Mouse (Mus musculus): ENCODE measurements around the gene Il27. TPM values are rescaled to one million over a fixed set of nuclear protein-coding genes. Genes with fewer than 3 reads are reported as not detected.
A peak's percentile ranks its signal among the peaks of the same experiment; 100 is the strongest.

Il27 gene
- polyA plus RNA-seq, 1 experiment: not detected

- H3K27ac ChIP-seq (ENCODE audit: control insufficient read depth, insufficient read depth, low read depth, low read length): peak within 1 kb of the TSS; percentile 84
- peaks cover 2% of the 10 kb centered on the region for H3K4me1 ChIP-seq (ENCODE audit: control insufficient read depth, insufficient read depth, low read length)
- peak within 1 kb of the TSS; percentile 97 for H3K4me3 ChIP-seq (ENCODE audit: control insufficient read depth, low read depth, low read length)
- H3K36me3 ChIP-seq (ENCODE audit: control insufficient read depth, insufficient read depth, low read length): peaks cover 3% of the 10 kb centered on the region; the same call in 1 of the 2 replicates
- TF ChIP-seq POLR2A (IDR thresholded peaks at IDR 0.05; ENCODE audit: control insufficient read depth, low read depth, low read length): peak; percentile 91; the same call in 1 of the 2 replicates
- TF ChIP-seq CTCF (IDR thresholded peaks at IDR 0.05; ENCODE audit: control insufficient read depth, insufficient read depth, insufficient replicate concordance, low read depth, low read length): no peak
- H3K27me3 ChIP-seq (ENCODE audit: control insufficient read depth, insufficient read depth, low read length): no peaks in the 10 kb centered on the region
Measured at GRCm38 (mm10) chr7:126566094-126566765, 28.5 kb downstream of the Il27 start, which contains the start of gene Eif3c. Gene Eif3c (minus strand): TSS chr7:126566411.

- H3K27me3 ChIP-seq (ENCODE audit: control insufficient read depth, insufficient read depth, low read length): no peaks in the 10 kb centered on the region
- TF ChIP-seq CTCF (IDR thresholded peaks at IDR 0.05; ENCODE audit: control insufficient read depth, insufficient read depth, insufficient replicate concordance, low read depth, low read length) (no peak), POLR2A (IDR thresholded peaks at IDR 0.05; ENCODE audit: control insufficient read depth, low read depth, low read length) (no peak)
- H3K4me3 ChIP-seq (ENCODE audit: control insufficient read depth, low read depth, low read length): peak overlapping the region; percentile 97
- H3K36me3 ChIP-seq (ENCODE audit: control insufficient read depth, insufficient read depth, low read length): peaks cover 3% of the 10 kb centered on the region; the same call in 1 of the 2 replicates
- H3K27ac ChIP-seq (ENCODE audit: control insufficient read depth, insufficient read depth, low read depth, low read length): peak overlapping the region; percentile 84
- H3K4me1 ChIP-seq (ENCODE audit: control insufficient read depth, insufficient read depth, low read length): peaks cover 2% of the 10 kb centered on the region
Measured at GRCm38 (mm10) chr7:126565693-126566092, 29.0 kb downstream of the Il27 start.

- Histone ChIP-seq H3K36me3 (ENCODE audit: control insufficient read depth, insufficient read depth, low read length) (peaks cover 4% of the 10 kb centered on the region), H3K4me1 (ENCODE audit: control insufficient read depth, insufficient read depth, low read length) (no peaks in the 10 kb centered on the region), H3K27ac (ENCODE audit: control insufficient read depth, insufficient read depth, low read depth, low read length) (no peak overlapping the region), H3K27me3 (ENCODE audit: control insufficient read depth, insufficient read depth, low read length) (no peaks in the 10 kb centered on the region), H3K4me3 (ENCODE audit: control insufficient read depth, low read depth, low read length) (no peak overlapping the region)
- no peak for TF ChIP-seq POLR2A (IDR thresholded peaks at IDR 0.05; ENCODE audit: control insufficient read depth, low read depth, low read length)
- no peak for TF ChIP-seq CTCF (IDR thresholded peaks at IDR 0.05; ENCODE audit: control insufficient read depth, insufficient read depth, insufficient replicate concordance, low read depth, low read length)
Measured at GRCm38 (mm10) chr7:126556635-126557034, 38.1 kb downstream of the Il27 start.

- TF ChIP-seq POLR2A (IDR thresholded peaks at IDR 0.05; ENCODE audit: control insufficient read depth, low read depth, low read length) (no peak), CTCF (IDR thresholded peaks at IDR 0.05; ENCODE audit: control insufficient read depth, insufficient read depth, insufficient replicate concordance, low read depth, low read length) (no peak)
- H3K27ac ChIP-seq (ENCODE audit: control insufficient read depth, insufficient read depth, low read depth, low read length): no peak overlapping the region
- H3K36me3 ChIP-seq (ENCODE audit: control insufficient read depth, insufficient read depth, low read length): peaks cover 4% of the 10 kb centered on the region
- no peak overlapping the region for H3K4me3 ChIP-seq (ENCODE audit: control insufficient read depth, low read depth, low read length)
- H3K4me1 ChIP-seq (ENCODE audit: control insufficient read depth, insufficient read depth, low read length): no peaks in the 10 kb centered on the region
- no peaks in the 10 kb centered on the region for H3K27me3 ChIP-seq (ENCODE audit: control insufficient read depth, insufficient read depth, low read length)
Measured at GRCm38 (mm10) chr7:126554796-126555195, 39.9 kb downstream of the Il27 start.

DNA sequence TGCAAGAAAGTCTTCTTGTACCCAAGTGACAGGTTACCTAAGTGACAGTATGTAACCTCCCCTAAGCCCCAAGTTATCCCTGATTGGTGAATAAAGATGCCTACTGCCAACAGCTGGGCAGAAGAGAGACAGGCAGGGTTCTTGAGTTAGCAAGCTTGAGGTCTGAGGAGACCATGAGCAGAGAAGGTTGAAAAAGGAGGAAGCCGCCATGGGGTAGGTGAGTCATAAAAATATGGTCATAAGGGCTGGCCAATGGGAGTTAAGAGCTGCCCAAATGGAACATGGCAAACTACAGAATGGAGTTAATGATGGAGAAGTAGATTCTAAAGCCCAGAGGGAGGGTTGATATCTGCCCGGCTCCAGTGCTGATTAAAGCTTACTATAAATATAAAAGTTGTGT, 49.1 kb downstream of the Il27 start:
- Histone ChIP-seq H3K4me1 (ENCODE audit: control insufficient read depth, insufficient read depth, low read length) (no peaks in the 10 kb centered on the region), H3K27ac (ENCODE audit: control insufficient read depth, insufficient read depth, low read depth, low read length) (no peak overlapping the region), H3K27me3 (ENCODE audit: control insufficient read depth, insufficient read depth, low read length) (no peaks in the 10 kb centered on the region), H3K4me3 (ENCODE audit: control insufficient read depth, low read depth, low read length) (no peak overlapping the region), H3K36me3 (ENCODE audit: control insufficient read depth, insufficient read depth, low read length) (no peaks in the 10 kb centered on the region; the same call in none of the 2 replicates)
- no peak for TF ChIP-seq POLR2A (IDR thresholded peaks at IDR 0.05; ENCODE audit: control insufficient read depth, low read depth, low read length)
- no peak for TF ChIP-seq CTCF (IDR thresholded peaks at IDR 0.05; ENCODE audit: control insufficient read depth, insufficient read depth, insufficient replicate concordance, low read depth, low read length)

- H3K4me1 ChIP-seq (ENCODE audit: control insufficient read depth, insufficient read depth, low read length): 0 out of 2 replicates have a peak, but pooled peaks cover 2% of the 10 kb centered on the region
- H3K4me3 ChIP-seq (ENCODE audit: control insufficient read depth, low read depth, low read length): no peak overlapping the region
- H3K27ac ChIP-seq (ENCODE audit: control insufficient read depth, insufficient read depth, low read depth, low read length): no peak overlapping the region
- no peaks in the 10 kb centered on the region; the same call in 1 of the 2 replicates for H3K36me3 ChIP-seq (ENCODE audit: control insufficient read depth, insufficient read depth, low read length)
- H3K27me3 ChIP-seq (ENCODE audit: control insufficient read depth, insufficient read depth, low read length): no peaks in the 10 kb centered on the region
- TF ChIP-seq POLR2A (IDR thresholded peaks at IDR 0.05; ENCODE audit: control insufficient read depth, low read depth, low read length) (no peak), CTCF (IDR thresholded peaks at IDR 0.05; ENCODE audit: control insufficient read depth, insufficient read depth, insufficient replicate concordance, low read depth, low read length) (no peak)
Measured at GRCm38 (mm10) chr7:126541661-126542060, 53.1 kb downstream of the Il27 start.

Other genes starting within 250 kb of the Il27 start
- gene Lat, start 225.4 kb downstream of the Il27 start, polyA plus RNA-seq (2012; rRNA removed): 0.53 and 0.57 TPM in 2 replicates
- 30.9 and 44.2 TPM in 2 replicates for gene Spns1, start 217.5 kb downstream of the Il27 start, polyA plus RNA-seq (2012; rRNA removed)
- 39.4 and 41.3 TPM in 2 replicates for gene Nfatc2ip, start 198.2 kb downstream of the Il27 start, polyA plus RNA-seq (2012; rRNA removed)
- gene Cd19, start 180.1 kb downstream of the Il27 start, polyA plus RNA-seq (2012; rRNA removed): 1.8 TPM in 2 replicates
- gene Rabep2, start 166.2 kb downstream of the Il27 start, polyA plus RNA-seq (2012; rRNA removed): 17.6 and 17.7 TPM in 2 replicates
- gene Atp2a1, start 131.8 kb downstream of the Il27 start, polyA plus RNA-seq (2012; rRNA removed): 1.5 and 1.6 TPM in 2 replicates
- gene Sh2b1, start 119.5 kb downstream of the Il27 start, polyA plus RNA-seq (2012; rRNA removed): 39.2 and 41.1 TPM in 2 replicates
- gene Tufm, start 107.6 kb downstream of the Il27 start, polyA plus RNA-seq (2012; rRNA removed): 43.5 and 50.2 TPM in 2 replicates
- gene Atxn2l, start 91.5 kb downstream of the Il27 start, polyA plus RNA-seq (2012; rRNA removed): 666 and 681 TPM in 2 replicates
- gene Eif3c, start 28.5 kb downstream of the Il27 start, polyA plus RNA-seq (2012; rRNA removed): 144 and 157 TPM in 2 replicates
- gene Apobr, start 10.0 kb downstream of the Il27 start, polyA plus RNA-seq (2012; rRNA removed): 0.16 and 1.3 TPM in 2 replicates
- gene Cln3, start 9.1 kb downstream of the Il27 start, polyA plus RNA-seq (2012; rRNA removed): 34.9 and 42.7 TPM in 2 replicates
- gene Nupr1, start 35.9 kb upstream of the Il27 start, polyA plus RNA-seq (2012; rRNA removed): 1.4 and 2.6 TPM in 2 replicates
- gene Sgf29, start 54.4 kb upstream of the Il27 start, polyA plus RNA-seq (2012; rRNA removed): 405 and 485 TPM in 2 replicates
- gene Sult1a1, start 81.5 kb upstream of the Il27 start, polyA plus RNA-seq (2012; rRNA removed): 5.8 and 7.1 TPM in 2 replicates
- gene Bola2, start 100.5 kb upstream of the Il27 start, polyA plus RNA-seq (2012; rRNA removed): 35.7 and 38.7 TPM in 2 replicates
- 8.3 and 9.5 TPM in 2 replicates for gene Slx1b, start 100.8 kb upstream of the Il27 start, polyA plus RNA-seq (2012; rRNA removed)
- gene Coro1a, start 112.8 kb upstream of the Il27 start, polyA plus RNA-seq (2012; rRNA removed): 2.5 and 2.6 TPM in 2 replicates
- 337 and 349 TPM in 2 replicates for gene Mapk3, start 164.7 kb upstream of the Il27 start, polyA plus RNA-seq (2012; rRNA removed)
- gene Gdpd3, start 171.4 kb upstream of the Il27 start, polyA plus RNA-seq (2012; rRNA removed): 3.5 and 3.9 TPM in 2 replicates
- 74.3 and 92.1 TPM in 2 replicates for gene Ypel3, start 182.0 kb upstream of the Il27 start, polyA plus RNA-seq (2012; rRNA removed)
- 1.1 and 1.2 TPM in 2 replicates for gene Tbx6, start 186.5 kb upstream of the Il27 start, polyA plus RNA-seq (2012; rRNA removed)
- gene Ppp4c, start 197.6 kb upstream of the Il27 start, polyA plus RNA-seq (2012; rRNA removed): 252 and 262 TPM in 2 replicates
- gene Fam57b, start 202.7 kb upstream of the Il27 start, polyA plus RNA-seq (2012; rRNA removed): 7.9 and 9.8 TPM in 2 replicates
- 103 and 114 TPM in 2 replicates for gene 4930451I11Rik, start 236.7 kb upstream of the Il27 start, polyA plus RNA-seq (2012; rRNA removed)